Mouse (Mus musculus) cerebellum, postnatal 4 days (tissue): Measurements from ENCODE around the gene Tex36.

Experiments used
- DNase-seq, 2 experiments: peaks; one replicate each; pipeline ENCODE4 v3.0.0; 2022; ENCODE audit warnings: low spot score in 2 of 2, mixed read lengths in 1 of 2

Tex36 gene

DNA sequence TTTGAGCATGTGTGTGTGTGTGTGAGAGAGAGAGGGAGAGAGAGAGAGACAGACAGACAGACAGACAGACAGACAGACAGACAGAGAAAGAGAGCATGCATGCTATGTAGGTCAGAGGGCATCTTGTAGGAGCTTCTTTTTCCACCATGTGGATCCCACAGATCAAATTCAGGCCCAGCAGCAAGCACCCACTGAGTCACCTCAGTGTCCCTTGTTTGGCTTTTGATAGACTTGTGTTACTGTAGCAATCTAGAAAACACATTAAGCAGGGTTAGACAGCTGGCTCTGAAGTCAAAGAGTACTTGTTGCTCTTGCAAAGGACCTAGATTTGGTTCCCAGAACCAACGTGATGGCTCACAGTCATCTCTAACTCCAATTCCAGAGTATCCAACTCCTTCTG, 10.2 kb downstream of the Tex36 start:
- no peak for DNase-seq

DNA sequence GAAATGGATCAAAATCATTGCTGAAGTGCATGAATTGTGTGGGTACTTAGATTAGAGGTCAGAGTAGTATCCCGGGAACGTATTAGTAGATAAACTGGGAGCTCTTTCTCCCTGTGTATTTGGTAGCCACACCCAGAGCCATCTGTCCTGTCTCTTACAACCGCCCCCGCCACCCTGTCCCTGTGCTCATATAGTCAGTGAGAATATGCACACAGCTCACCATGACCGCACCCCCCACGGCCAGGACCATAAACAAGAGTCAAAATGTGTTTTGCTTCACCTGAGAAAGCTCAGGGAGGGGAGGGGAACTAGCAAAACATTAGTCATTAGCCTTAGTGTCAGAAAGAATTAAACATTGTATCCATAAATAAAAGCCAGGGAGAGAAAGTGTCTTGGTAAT, 18.7 kb downstream of the Tex36 start:
- no peak for DNase-seq

DNA sequence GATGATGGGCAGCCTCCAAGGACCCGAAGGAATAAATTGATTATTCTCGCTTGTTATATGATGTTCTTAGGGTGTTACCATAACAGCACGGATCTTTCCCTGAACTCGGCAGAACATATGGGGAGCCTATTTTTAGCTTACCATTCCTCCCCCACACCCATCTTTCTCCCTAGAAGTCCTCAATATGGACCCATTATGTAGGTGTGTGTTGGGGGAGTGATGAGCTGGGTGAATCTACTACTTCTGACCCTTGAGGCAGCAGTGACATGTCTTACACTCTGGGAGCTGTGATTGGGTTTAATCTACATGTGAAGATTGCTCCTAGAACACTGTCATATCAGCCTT, 21.7 kb downstream of the Tex36 start:
- DNase-seq, result no peak

DNA sequence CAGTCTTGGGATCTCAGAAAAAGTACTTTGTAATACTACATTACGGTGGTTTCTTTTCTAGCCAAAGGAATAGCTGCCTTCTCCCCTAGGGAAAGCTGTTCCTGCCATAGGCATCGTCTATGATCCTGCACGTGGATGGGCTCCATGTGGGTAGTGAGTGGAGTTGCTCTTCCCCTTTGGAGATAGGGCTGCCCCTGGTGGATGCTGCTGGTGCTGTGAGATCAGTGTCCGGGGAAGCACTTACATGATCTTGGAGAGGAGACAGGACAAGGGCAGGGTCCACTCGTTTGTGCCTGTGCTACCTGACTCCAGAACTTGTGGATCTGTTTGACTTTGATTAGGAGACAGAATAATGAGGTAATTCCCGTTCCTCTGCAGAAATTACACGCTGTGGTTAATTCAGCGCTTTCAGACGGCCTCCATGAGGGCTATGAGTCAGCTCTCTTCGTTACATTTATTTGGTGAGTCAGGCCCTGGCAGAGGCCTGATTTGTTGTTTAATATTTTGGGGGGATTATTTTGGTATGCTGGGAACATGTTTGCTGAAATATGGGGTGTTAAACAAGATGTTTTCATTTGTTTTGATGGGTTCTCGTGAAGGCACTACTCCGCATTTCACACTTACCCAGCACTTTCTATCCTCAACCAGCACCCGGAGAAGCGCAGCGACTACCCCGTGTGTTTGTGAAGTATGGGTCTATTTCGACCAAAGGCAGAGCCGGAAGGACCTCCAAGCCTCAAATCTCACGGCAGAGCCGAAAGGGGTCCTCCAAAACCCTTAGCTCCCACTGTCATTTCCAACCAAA, 22.3 kb downstream of the Tex36 start:
- no peak for DNase-seq

DNA sequence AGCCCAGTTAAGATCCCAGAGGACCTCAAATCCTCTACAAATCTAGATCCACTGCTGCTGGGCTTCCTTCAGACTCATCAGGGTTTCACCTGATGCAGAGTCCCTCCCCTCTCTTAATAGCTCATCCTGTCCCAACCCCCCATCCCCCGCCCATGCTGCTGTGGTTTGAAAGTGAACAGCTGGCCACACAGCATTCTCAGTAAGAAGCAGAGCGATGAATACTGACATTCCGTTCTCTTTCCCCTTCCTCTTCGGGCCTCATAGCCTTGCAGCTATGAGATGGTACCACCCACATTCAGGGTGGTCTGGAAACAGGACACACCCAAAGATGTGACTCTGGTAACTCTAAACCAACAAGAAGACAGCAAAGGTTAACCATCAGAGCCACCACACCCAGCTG, 25.1 kb downstream of the Tex36 start:
- no peak for DNase-seq

DNA sequence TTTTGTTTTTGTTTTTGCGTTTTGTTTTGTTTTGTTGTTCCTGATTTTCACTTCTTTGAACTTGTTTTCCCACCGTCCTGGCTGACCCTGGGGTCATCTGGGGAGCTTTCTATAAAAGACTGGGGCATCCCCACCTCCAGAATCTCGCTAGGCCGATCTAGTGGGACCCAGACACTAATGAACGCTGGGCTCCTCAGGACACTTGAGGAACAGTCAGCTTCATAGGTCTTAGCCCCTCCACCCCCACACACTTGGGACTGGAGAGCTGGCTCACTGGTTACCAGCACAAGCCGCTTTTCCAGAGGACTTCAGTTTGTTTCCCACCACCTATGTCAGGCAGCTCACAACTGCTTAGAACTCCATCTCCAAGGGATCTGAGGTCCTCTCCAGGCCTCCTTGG, 25.7 kb downstream of the Tex36 start:
- DNase-seq, result no peak

DNA sequence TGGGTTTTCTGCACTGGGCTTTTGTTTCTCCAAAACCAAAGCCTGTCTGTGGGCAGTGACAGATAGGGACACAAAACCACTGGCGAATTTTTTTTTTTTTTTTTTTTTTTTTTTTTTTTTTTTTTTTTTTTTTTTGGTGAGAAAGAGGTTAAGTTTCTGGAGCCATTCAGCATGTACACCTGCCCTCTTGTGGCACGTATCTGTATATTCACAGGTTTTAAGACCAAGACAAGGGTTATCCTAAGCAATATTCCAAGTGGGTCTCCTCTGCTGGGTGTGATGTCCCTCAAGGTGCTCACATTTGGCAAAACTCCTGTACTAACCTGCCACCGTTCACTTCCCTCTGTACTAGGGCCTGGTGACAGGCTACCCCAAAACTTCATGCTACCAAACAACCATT, 30.0 kb downstream of the Tex36 start:
- DNase-seq, result peak in 1 of 2 experiments; percentile 5

DNA sequence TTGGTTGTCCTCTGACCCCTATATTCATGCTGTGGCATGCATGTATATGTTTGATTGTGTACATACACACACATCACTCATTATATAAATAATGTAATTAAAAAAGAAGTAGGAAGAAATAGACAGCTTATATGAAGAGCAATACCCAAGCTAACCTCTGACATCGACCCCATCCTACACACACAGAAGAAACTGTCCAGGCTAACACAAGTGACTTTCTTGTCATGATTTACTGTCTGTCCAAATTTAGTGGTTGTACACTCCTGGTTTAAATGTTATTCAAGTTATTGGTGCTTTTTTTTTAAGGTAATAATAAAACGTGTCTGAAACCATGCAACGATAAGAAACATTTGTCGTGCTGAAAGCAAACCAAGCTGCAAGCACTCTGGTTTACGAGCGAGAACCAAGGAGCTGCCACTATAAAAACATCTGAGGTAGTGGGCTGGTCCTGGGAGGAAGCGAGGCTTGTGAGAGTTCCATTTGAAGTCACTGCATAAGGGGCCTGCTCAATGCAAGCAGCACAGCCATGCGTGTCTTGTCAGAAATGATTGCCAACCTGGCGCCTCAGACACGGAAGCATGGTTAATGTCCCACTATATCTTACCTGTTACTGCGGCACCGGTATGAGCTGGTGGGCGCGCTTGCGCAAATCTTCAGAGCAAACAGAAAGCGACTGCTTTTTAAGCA, 32.6 kb downstream of the Tex36 start:
- DNase-seq, result no peak

DNA sequence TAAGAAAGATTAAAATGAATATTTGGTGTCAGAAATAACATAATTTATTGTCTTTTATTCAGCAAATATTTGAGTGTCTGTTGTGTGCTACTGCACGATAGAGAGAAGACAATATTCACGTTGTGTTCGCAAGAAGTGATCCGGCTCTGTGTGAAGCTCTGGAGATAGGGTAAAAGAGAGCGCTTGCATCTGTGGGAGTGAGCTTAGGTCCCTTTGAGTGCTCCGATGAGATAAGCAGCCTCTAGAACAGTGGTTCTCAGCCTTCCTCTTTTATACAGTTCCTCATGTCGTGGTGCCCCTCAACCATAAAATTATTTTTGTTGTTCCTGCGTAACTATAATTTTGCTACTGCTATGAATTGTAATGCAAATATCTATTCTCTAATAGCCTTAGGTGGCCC, 37.4 kb downstream of the Tex36 start:
- DNase-seq, result no peak

DNA sequence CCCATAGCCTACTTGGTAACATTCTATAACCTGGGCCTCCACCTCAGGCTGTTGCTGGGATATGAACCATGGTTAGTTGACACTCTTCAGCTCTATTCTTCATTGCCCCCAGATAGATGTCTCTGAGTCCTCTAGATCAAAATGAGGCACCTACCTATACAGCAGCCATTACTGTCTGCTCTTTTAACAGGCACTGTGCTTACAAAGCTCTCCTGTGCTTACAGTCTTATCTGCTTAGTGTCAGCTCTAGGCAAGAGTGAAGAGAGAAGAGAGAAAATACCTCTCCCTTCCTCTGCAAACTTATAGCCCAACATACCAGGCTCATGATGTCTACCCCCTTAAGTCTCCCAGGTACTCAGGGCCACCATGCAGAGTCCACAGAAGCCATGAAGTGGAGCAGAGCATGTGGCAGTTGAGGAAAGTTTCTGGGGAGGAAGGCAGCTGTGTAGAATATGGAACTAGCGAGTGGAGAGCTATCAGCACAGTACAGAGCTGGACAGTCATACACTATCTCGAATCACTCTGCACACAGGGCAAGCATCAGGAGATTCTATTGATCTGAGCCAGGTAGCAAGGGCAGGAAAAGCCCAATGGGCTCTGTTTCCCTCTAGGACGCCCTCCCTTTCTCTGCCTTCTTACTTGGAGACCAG, 38.7 kb downstream of the Tex36 start:
- no peak for DNase-seq

DNA sequence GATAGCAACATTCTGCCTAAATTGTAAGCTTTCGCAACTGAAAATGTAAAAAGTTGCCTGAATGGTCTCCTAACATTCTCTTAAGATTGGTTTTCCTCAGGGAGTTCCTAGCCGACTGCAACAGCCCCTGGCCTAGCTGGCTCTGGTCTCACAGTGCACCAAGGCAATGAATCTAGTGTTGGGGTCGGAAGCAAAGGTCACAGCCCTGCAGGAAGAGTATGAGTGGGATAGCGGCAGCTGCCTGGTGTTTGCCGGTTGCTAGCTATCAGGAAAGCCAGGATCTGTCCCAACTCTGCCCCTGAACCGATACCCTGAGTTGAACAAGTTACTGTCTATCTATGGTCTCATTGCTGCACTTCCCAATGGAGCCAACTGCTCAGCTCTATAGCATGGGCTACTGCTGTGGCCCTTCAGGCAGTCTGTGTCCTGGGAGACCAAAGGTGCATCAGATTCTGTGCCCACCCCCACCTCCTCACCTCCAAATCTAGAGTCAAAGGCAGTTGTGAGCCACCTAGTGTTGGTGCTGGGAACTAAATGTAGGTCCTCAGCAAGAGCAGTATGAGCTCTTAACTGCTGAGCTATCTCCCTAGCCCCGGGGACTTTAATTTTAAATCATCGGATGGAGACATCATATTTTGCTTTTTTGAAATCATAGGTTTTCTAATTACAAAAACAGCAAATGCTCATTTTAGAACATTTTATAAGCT, 46.0 kb downstream of the Tex36 start:
- peak in 1 of 2 experiments; percentile 27 for DNase-seq

DNA sequence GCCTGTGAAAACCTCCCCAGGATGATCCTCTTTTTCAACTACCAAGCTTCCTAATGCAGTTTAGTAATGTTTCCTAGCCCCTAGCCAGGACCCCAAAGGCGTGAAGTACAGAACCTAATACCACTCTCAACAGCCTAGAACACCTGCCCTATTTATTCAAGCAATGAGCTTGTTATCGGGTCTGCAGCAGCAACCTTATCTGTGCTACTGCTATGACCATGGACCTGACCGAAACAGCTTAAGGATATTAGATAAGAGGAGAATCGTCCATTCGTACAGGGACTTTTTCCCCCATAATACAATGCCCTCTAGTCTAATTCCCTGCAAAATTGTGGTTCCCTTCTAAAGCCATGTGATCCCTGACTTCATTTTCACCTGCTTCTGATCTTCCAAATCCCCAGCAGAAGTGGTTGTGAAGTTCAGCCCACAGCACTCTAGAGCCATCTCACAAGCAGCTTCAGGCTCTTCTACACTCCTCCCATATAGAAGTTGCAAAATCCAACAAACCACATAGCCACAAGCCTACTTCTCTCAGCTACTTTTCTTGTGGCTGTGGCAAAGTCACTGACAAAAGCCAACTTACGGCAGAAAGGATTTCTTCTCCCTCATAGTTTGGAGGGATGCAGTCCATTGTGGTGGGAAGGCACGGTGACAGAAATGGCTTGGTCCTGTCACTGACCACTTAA, 49.5 kb downstream of the Tex36 start:
- DNase-seq, result no peak

DNA sequence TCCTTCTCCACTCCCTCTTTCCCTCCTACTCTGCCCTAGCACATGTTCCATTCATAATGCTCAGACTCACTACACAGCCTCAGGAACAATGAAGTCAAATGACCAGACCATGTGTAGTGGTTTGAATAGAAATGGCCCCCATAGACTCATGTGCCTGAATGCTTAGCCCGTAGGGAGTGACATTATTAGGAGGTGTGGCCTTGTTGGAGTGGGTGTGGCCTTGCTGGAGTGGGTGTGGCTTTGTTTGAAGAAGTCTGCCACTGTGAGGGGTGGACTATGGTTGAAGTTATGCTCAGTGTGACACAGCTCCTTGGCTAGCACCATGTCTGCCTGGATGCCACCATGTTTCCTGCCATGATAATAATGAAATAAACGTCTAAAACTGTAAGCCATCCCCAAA, 51.0 kb downstream of the Tex36 start:
- DNase-seq, result no peak

DNA sequence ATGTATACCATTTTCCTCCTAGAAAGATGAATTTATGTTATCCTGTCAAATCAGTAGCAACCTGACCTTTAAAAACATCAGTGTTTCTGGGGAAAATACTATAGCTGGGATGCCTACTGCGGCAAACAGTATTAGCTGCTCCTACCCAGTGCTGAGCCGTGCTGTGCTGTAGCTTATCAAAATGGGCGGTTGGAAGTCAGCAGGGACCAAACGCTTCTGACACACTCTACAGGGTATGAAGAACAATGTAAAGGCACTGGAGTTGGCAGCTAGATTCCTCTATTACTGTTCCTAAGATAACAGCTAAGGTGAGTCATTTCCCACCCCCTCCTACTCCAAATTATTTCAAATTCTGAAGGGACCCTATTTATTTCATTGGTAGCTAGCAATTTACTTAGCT, 53.5 kb downstream of the Tex36 start:
- DNase-seq, result no peak

DNA sequence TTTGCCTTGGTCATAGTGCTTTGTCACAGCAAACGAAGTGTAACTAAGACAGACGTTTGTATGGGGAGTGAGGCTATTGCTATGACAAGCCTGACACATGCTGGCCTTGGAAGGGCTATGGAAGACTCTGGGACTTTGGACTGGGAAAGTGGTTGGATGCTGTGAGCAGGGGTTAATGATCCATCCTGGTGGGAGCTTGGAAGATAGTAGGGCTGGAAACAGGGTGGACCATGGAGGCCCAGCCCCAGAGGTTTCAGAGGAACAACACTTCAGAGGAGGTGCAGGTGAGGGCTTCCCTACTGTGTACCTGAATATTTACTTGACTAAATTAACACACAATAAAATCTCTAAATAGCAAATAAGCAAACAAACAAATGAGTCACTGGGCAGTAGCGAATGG, 56.3 kb downstream of the Tex36 start:
- no peak for DNase-seq

DNA sequence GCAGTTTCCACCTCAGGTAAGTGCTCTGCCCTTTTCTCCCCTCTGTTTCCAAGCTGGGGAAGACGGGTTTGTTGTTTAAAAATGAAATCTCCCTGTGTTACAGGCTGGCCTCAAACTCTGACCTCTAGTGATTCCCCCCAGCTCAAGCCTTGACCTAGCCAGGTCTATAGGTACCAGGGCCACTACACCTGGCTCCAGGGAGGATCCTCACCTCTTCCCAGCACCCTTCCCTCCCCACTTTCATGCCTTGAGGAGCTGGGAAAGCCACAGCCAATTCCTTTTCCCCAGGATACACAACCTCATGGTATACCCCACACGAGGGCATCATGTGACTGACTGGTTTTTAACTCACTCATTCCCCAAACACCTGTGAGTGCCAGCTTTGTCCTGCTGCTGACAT, 57.0 kb downstream of the Tex36 start:
- no peak for DNase-seq

DNA sequence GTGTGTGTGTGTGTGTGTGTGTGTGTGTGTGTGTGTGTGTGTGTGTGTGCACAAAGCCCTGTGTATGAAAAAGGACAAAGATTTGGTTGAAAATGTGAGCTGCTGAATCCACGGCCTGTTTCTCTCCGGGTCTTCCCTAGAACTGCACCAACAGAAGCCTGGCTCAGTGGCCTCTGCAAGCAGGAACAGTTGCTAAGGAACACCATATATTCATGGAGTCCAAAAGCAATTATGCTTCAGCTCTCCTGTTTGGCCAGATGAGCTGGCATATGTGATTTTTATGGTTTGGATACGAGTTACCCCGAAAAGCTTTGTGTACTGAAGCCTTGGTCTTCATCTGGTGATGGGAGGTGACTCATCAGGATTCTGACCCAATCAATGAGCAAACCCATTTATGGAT, 58.8 kb downstream of the Tex36 start:
- DNase-seq, result no peak

DNA sequence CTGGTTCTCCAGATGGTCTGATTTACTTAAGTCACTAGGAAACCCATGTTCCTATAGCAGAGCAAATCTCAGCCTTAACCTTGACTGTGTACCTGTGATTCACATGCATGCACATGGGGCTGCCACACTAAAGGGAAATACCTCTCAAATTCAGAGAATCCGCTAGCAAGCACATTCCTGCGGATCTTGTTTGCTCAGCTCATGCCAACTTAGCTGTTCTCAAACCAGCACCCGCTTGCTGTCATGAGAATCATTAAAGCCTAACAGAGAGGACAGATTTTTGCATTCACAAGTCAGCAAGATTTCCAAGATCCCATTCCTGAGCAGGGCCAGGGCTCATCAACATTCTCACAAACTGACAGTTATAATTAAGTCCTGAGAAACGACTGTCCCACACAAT, 64.6 kb downstream of the Tex36 start:
- DNase-seq, result no peak
